Mouse (Mus musculus): Measurements from ENCODE around the gene Ankdd1b.
A peak's percentile ranks its signal among the peaks of the same experiment; 100 is the strongest.

The Ankdd1b gene

GRCm38 (mm10) chr13:96454288-96454687 is 16.7 kb downstream of the Ankdd1b start:
- no peak for DNase-seq (ENCODE audit: low spot score)

- no peak for DNase-seq (ENCODE audit: low spot score)
These were observed 18.4 kb downstream of the Ankdd1b start for GRCm38 (mm10) chr13:96452621-96453020.

- DNase-seq (ENCODE audit: low spot score): no peak
These were observed 19.4 kb downstream of the Ankdd1b start for GRCm38 (mm10) chr13:96451386-96452140.

DNA sequence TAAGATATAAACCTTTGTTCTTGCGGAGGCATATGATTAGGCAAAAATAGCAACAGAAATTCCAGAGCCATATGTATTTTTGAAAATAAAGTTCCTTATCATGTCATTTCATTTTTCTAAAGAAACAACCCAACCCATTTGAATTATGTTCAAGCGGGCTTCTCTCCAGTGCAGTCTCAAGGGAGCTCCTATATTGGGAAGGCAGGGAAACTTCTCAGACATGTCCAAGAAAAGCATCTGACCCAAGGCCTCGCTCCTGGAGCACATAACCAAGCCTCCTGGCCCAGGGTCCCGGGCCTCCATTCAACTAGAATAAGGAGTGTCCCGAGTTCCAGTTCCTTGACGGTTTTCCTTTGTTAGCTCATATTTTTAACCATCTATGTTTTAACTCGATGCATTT is 20.1 kb downstream of the Ankdd1b start:
- DNase-seq (ENCODE audit: low spot score): no peak

GRCm38 (mm10) chr13:96450205-96450856 is 20.7 kb downstream of the Ankdd1b start:
- DNase-seq (ENCODE audit: low spot score): no peak

- DNase-seq (ENCODE audit: low spot score): no peak
These were observed 30.6 kb downstream of the Ankdd1b start for GRCm38 (mm10) chr13:96440436-96440835.

DNA sequence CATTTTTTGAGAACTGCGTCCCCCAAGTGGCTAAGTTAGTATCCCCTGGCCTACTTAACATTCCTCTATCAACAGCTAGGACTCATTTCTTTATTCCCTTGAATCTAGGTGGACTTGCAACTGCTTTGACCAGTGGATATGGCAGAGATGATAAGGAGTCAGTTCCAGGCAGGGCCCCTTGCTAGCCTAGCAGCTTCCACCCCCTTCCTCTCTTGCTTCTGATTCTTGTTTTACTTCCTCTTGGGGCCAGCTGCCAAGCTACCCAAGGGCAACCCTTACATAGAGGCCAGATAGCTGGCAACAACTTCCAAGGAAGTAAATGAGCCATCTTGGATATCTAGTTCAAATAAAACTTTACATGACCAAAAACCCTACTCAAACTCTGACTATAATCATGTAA is 34.1 kb downstream of the Ankdd1b start:
- no peak for DNase-seq (ENCODE audit: low spot score)

DNA sequence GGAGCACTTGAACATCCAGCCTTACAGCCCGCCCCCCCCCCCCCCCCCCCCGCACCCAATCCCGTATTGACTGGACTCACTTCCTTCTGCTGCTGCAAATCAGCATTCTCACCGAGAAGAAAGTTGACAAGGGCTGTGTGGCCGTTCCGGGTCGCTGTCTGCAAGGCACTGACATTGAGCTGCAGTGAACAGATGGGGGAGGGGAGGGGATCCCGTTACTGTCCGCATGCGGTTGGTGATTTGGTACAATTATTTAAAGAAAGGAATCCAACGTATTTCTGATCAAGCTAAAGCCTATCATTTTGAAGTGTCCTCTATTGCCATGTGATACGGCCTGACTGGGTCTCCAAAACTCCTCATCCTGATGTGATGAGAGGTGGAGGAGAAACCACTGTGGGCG is 35.2 kb downstream of the Ankdd1b start:
- no peak for DNase-seq (ENCODE audit: low spot score)

- no peak for DNase-seq (ENCODE audit: low spot score)
These were observed 36.1 kb downstream of the Ankdd1b start for GRCm38 (mm10) chr13:96434899-96435331.

- no peak for DNase-seq (ENCODE audit: low spot score)
These were observed 37.3 kb downstream of the Ankdd1b start for GRCm38 (mm10) chr13:96433648-96434190.

GRCm38 (mm10) chr13:96433041-96433440 is 38.0 kb downstream of the Ankdd1b start:
- no peak for DNase-seq (ENCODE audit: low spot score)

- no peak for DNase-seq (ENCODE audit: low spot score)
These were observed 38.6 kb downstream of the Ankdd1b start for GRCm38 (mm10) chr13:96432376-96432811.

DNA sequence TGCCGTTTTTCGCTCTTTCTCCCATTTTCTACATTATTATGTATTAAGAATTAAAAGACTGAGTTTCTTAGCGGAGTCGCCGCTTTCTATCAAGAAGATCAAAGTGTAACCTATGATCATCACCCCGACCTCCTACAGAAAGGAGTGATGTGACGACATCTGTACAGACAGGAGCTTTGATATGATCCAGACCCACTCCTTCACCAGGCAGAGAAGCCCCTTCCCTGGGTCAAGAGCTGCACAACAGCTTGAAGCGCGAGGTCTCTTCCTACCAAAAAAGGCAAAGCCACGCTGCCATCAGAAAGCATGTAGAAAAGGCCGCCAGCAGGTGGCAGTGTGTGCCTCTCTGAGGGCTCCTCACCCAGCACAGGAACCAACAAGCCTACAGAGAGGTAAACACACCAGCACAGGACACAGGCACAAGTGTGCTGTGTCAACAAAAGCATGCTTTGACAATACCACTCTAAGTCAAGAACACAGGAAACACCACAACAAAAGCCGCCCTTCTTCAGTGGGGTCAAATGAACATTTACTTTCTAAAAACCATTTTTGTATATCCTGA is 39.3 kb downstream of the Ankdd1b start:
- peak; percentile 79 for DNase-seq (ENCODE audit: low spot score)

DNA sequence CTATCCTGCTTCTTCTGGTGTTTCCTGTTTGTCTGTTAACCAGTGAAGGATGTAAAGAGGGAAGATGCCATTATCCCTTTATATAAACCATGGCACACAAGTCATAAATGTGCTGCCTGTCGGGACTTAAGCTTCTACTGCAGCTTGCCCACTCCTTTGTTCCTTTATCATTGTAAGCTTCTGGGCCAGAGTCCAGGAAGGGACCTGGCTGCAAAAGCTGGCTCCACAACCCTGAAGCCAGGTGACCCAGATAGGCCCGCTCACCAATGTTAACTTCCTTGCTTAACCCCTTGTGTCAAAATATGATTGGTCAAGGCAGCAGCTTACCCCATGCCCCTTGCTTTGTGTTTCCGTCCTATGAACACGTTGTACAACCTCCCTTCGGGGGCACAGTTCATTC is 42.5 kb downstream of the Ankdd1b start:
- DNase-seq (ENCODE audit: low spot score): no peak

DNA sequence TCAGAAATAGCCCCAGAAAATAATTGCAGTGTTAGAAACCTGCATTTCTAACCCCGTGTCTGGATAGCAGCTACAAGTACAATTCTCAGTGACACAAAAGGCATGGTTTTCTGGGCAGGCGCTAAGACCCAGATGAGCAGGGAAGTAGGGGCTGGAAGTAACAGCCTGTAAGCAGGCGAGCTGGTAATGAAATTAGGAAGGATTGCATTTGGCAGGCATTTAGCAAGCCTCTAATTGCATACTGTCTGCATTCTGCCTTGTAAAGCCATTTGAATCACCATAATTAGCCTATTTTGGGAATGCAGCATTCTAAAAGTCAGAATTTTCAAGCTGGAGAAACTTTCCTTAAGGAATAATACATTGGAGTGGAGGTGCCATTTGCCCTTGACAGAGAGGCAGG is 45.0 kb downstream of the Ankdd1b start:
- no peak for DNase-seq (ENCODE audit: low spot score)

- no peak for DNase-seq (ENCODE audit: low spot score)
These were observed 46.3 kb downstream of the Ankdd1b start for GRCm38 (mm10) chr13:96424496-96425274.

- DNase-seq (ENCODE audit: low spot score): no peak
These were observed 49.8 kb downstream of the Ankdd1b start for GRCm38 (mm10) chr13:96421230-96421629.

GRCm38 (mm10) chr13:96418487-96418886 is 52.5 kb downstream of the Ankdd1b start:
- DNase-seq (ENCODE audit: low spot score): no peak

DNA sequence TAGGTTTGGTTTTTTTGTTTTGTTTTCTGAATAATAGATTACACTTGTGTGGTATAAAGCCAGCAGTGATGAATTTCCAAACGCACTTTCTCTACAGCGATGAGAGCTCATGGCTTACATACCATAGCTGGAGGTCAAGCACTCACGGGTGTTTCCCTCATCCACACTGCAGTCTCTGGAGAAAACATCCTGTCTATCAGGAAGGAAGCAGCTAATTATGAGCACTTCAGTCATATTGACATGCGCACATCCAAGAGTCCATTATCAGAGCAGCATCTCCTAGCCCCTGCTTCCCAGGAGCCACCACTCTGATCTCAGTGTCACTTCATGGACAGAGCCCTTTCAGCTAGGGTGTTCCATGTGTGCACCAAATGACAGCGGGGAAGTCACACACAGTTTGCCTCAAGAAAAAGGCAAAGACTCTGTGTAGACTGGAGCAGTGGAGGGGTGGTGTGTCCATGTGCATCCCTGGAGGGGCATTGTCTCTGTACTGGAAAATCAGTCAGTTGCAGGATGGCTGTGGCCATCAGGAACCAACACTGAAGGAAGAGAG is 53.7 kb downstream of the Ankdd1b start:
- DNase-seq (ENCODE audit: low spot score): no peak

GRCm38 (mm10) chr13:96416380-96416779 is 54.6 kb downstream of the Ankdd1b start:
- DNase-seq (ENCODE audit: low spot score): no peak

GRCm38 (mm10) chr13:96414384-96414783 is 56.6 kb downstream of the Ankdd1b start:
- DNase-seq (ENCODE audit: low spot score): no peak

DNA sequence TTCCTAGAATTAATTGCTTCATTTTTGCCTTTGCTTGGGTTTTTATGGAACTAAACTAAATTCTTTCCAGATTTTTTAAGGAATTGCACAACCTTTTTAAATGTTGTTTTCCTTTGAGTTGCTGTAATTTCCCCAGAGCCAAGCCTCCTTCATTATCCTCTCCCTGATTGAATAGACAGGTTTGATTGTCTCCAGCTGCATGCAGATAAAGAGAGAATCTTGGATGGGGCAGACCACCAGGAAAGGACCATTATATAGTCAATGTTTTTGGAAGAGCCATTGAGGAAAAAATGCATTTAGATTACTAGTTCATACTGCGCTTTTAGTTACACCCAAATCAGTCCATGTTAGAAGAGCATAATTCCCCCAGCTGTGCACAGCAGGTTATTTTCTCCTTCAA is 62.2 kb downstream of the Ankdd1b start:
- no peak for DNase-seq (ENCODE audit: low spot score)

All from layer of hippocampus, adult 9-10 months (tissue).